Mouse (Mus musculus) retina, postnatal 1 day (tissue): Measurements from ENCODE around the gene Arhgef25.

ENCODE experiments used
- DNase-seq: peaks from one replicate; pipeline ENCODE4 v3.0.0-alpha.2; 2012

Gene Arhgef25

DNA sequence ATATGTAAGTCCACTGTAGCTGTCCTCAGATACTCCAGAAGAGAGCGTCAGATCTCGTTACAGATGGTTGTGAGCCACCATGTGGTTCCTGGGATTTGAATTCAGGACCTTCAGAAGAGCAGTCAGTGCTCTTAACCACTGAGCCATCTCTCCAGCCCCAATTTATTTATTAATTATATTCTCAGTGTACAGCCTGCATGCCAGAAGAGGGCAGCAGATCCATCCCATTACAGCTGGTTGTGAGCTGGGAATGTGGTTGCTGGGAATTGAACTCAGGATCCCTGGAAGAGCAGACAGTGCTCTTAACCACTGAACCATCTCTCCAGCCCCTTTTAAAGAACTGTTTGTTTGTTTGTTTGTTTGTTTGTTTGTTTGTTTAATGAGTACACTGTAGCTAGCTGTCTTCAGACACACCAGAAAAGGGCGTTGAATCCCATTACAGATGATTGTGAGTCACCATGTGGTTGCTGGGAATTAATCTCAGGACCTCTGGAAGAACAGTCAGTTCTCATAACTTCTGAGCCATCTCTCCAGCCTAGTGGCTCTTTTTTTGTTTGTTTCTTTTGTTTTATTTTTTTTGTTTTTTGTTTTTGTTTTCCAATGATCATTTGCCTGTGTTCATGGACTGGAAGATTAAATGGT is 55.4 kb downstream of the Arhgef25 start:
- peak; percentile 12 for DNase-seq
